Mouse (Mus musculus) gastrocnemius, adult 8-10 months (tissue): ENCODE data around the gene Gin1. TPM values are rescaled to one million over a fixed set of nuclear protein-coding genes. Genes with fewer than 3 reads are reported as not detected.

Source experiments
- DNase-seq, 2 experiments: peaks; one replicate each; pipeline ENCODE4 v3.0.0; 2022; ENCODE audit warnings: low spot score in 2 of 2
- total RNA-seq, 4 experiments: library from RNA; stranded (reverse); gene quantifications; 2 replicates each; pipeline ENCODE4 v1.2.4; 2022

Gene Gin1
- total RNA-seq, 4 experiments from 2014 or later, result 1.9 to 4.6 (median 2.9) TPM

- DNase-seq, result no peak
These were observed 15.9 kb downstream of the Gin1 start for GRCm38 (mm10) chr1:97785685-97786393.

- no peak for DNase-seq
These were observed 17.7 kb downstream of the Gin1 start for GRCm38 (mm10) chr1:97787674-97788073.

GRCm38 (mm10) chr1:97788490-97788889 lies 18.5 kb downstream of the Gin1 start:
- DNase-seq, result no peak

DNA sequence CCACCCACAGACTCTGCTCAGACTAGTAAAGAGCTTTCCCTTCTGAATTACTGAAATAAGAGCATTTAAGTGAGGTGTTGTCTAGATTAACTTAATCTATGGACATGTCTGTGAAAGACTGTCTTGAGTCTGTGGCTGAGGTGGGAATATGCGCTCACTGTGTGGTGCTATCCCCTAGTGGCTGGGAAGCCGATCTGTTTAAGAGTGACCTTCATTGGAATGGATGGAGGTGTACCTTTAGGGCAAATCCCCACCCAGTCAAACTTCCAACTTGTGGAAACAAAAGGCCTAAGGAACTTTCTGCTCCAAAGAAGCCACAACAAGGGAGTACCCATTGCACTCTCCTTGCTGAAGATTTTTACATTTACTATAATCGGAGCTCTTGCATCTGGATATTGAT lies 24.1 kb downstream of the Gin1 start:
- DNase-seq, result no peak

DNA sequence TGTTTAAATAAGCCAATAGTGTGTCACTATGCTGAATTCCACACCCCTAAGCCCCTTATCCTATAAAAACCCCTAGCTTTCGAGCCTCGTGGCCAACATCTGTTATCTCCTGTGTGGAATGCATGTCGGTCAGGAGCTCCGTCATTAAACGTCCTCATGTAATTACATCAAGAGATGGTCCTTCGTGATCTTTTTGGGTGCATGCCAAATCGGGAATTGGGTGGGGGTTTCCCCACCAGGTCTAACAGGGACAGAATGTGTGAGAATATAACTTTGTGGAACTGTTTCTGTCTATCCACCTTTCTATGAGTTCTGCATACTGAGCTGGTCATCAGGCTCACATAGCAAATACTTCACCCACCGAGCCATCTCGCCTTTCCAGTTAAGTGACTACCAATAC lies 26.0 kb downstream of the Gin1 start:
- no peak for DNase-seq

GRCm38 (mm10) chr1:97802207-97802902 lies 32.4 kb downstream of the Gin1 start:
- DNase-seq, result no peak

DNA sequence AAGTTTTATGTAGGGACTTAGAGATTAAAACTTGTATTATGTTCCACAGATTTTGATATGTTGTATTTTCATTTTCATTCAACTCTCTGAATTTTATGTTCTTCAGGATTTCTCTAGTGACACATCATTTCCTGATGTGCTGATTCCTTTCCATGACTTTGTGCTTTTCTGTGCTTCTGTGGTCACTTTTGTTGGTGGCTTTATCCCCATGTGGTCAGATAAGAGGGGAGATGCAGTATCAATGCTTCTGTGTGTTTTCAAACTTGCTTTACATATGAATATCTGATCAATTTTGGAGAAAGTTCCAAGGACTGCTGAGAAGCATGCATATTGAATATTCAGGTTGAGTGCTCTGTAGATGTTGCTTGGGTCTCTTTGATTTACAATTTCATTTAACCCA lies 34.5 kb downstream of the Gin1 start:
- DNase-seq, result no peak

GRCm38 (mm10) chr1:97809255-97809912 lies 39.4 kb downstream of the Gin1 start:
- DNase-seq, result no peak

DNA sequence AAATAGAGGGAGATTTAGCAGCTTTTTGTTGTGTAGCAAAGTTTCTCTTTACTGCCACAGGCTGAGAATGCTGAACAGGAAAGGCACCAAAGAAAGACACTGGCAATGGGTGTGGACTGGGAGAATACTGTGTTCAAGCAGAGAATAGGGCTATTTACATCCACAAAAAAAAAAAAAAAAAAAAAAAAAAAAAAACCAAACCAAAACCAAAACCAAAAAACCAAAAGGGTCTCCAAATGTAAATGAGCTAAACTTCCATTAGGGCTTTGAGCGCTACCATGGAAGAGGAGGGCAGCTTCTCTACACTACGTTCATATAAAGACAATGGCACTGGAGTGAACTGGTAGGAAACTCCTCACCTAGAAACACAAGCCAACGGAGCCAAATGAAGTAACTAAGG lies 51.3 kb downstream of the Gin1 start:
- DNase-seq, result no peak

DNA sequence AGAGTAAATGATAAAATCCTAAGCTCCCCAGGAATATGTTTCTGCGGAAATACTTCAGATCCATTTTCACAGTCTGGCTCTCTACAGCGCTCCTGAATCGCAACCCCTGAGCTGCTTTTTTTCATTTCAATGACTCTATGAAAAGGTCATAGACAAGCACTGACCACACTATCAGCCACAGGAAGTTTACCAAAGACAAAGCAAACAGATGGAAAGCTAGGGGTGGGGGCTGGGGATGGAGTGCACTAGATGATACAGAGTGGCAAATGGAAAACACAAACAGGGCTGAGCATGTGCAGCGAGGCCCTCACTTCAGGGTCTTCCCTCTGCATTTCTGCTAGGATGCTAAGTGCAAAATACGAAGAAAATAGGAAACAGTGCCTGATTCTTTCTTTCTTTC lies 52.2 kb downstream of the Gin1 start:
- no peak for DNase-seq

- DNase-seq, result no peak
These were observed 52.9 kb downstream of the Gin1 start for GRCm38 (mm10) chr1:97822904-97823303.

DNA sequence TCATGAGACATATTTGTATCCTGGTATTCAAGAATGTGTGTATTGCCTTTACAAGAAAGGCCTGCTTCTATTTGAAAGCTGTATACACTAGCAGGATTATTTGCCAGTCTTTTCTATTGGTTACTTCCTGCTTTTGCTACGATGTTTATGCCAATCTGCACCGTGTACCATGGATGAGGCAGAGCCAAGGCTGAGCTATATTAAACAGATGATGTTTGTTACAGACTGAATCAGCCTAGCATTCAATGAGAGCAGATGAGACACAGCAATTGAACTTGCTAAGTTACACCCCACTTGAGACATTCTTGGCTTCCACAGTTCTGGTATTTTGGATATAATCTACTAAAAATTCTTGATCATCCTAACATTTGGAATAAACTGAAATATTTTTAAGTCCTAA lies 57.6 kb downstream of the Gin1 start:
- DNase-seq, result no peak

- no peak for DNase-seq
These were observed 58.1 kb downstream of the Gin1 start for GRCm38 (mm10) chr1:97828087-97828486.

- DNase-seq, result peak; percentile 3 to 9
These were observed 63.7 kb downstream of the Gin1 start for GRCm38 (mm10) chr1:97833466-97834353.

- no peak for DNase-seq
These were observed 64.4 kb downstream of the Gin1 start for GRCm38 (mm10) chr1:97834354-97834822.

Other genes starting within 250 kb of the Gin1 start
- gene D1Ertd622e, start 108.1 kb upstream of the Gin1 start, total RNA-seq, result 10 to 100 TPM; 15.8 to 29.3 (median 25.3) TPM
- gene Ppip5k2, start 239 bp downstream of the Gin1 start, total RNA-seq, result 1 to 10 TPM; 1.1 to 2.2 (median 2.1) TPM